Mouse (Mus musculus) adipocyte (in vitro differentiated cells): ENCODE measurements around the gene Parva.

ENCODE experiments used
- DNase-seq: peaks from one replicate; pipeline ENCODE4 v3.0.0-alpha.2; 2016; ENCODE audit warnings: low spot score

Gene Parva

DNA sequence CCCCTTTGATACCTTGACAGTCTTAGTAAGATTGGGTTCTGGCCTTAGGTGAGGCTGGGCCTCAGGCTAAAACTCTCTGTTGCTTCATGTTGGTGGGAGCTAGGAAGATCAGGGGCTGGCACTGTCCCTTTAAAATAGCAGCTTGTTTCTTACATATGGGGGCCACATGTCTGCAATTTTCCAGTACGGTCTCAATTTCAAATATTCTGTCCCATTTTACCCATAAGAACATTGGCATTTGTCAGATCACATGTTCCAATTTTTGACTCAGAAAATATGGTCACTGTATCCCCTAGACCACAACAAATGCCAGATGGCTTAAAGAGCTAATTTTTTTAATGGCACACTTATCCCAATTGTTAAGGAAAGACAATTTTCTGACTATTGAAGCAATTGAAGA, 85.6 kb downstream of the Parva start:
- DNase-seq = no peak

DNA sequence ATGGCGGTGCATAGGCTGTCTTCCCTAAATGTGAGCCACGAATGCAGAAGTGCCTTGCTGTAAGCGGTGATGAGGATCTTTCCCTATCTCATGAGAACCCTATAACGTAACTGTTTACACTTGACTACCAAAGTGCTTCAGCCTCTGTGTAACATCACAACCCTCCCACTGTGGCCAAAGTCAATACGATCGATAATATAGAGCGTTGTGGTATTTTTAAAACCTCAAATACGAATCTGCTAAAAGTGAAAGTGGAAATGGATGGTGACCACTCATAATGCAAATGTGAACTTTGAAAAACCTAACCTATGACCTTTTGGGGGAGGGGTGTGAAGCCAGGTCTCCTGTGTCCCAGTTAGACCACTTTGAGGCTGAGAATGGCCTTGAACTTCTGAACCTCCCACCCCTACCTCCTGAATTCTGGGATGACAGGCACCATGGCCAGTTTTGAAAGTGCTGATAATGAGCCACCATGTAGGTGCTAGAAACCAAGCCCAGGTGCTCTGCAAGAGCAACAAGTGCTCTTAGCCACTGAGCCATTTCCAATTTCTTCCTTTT, 87.4 kb downstream of the Parva start:
- no peak for DNase-seq

DNA sequence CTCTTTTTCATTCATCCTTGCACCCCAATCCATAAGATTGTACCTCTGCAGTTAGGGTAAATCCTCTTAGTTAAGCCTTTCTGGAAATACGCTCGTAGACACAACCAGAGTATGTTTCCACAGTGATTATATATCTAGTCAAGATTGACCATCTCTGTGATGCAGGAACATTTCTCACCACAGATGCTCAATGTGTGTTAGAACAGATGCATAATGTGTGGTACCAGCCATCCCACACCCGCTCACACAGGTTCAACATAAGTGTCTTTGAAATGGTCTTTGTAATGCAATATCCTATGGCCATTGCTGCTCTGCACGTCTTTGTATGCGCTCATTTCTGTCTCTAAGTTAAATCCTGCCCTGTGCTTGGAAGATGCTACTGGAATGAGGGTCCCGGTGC, 98.2 kb downstream of the Parva start:
- DNase-seq = no peak

DNA sequence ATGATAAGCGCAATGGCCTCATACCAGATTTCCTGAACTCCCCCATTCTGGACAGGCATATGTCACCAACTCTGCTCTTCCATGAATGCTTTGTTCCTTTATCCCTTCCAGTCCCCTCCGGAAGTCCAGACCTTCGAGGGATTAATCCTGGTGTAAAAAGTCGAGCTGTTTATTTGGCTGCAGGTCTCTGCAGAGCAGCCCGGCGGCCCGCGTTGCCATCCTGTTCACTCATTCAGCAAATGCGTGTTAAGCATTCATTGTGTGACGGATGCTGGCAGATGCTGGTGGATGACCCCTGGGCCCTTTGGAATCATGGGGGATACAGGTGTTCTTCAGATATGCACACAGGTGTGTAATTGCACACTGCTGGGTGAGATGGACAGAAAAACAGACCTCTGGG, 98.9 kb downstream of the Parva start:
- no peak for DNase-seq

DNA sequence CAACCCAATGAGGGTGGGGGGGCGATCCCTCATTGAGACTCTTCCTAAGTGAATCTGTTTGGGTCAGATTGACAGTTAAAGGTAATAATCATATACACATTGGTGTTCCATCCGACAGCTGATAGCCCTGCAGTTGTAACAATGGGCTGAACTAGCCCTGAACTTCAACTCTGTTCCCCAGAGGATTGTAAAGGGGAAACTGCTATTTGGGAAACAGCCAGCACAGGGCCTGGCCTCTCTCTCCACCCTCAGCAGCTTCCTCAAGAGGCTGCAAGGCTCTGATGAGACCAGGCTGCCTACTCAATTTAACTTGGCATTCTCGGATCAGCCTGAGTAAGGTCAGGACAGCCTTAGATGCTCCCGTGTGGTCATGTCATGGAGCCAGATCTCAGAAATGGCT, 99.9 kb downstream of the Parva start:
- DNase-seq = peak; percentile 63

DNA sequence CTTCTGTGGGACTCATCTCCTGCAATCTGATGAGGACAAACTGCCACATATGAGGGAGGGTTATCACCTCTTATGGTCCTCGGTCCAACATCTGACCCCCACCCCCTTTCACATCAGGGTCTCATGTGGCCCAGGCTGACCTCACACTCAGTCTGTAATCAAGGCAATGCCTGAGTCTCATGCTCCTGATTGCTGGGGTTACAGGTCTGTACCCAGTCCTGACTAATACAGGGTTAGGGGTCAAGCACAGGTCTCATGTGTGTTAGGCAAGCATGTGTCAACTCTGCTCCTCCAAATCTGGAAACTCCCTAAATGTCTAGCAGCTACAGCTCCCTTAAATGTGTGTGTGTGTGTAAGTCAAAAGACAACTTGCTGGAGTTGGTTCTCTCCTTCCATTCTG, 100.8 kb downstream of the Parva start:
- peak; percentile 45 for DNase-seq

DNA sequence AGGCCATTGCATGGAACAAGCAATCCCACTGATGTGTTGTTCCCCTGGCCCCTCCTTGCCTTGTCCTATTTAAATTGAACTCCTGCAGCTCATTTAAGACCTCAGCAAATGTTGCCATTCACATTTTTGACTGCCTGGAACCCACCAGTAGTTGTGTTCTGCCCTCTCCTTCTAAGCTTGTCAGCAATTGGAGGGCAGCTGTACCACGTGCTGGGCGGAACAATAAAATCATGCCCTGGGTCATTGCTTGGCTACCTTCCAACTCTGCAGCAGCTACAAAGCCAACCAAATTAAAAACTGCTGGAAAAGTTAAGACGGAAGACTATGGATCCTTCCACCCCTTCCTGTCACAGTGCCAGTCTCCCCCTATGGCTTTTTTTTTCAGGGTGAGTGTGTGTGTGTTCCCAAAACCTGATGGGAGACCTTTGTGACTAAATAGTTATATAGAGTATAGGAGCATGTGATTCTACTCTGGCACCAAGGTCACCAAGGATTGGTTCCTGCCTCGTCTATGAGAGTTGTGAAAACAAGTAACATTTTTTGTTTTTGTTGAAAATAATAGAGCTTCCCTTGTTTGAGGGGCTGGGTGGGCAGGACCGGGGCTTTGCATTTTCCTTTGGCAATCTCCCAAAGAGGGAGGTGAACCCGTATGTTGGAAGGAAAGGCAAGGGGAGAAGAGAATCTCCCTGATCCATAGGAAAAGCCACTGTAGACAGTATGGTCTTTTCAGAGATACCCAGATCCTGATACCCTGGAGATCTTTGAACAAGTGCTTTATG, 101.5 kb downstream of the Parva start:
- peak; percentile 54 for DNase-seq

DNA sequence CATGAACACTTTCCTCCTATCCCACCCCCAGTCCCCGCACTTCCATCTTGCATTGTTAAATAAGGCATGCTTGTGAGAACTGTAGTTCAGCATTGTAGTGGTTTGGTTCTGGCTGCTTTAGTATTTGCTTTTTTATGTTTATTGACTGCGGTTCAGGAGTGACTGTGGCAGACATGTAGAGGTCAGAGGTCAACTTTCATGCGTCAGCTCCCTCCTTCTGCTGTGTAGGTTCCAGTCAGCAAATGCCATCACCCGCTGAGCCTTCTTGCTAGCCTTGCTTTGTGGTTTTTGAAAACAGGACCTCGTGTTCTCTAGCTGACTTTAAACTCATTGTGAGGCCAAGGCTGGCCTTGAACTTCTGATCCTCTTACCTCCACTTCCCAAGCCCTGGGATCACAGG, 103.6 kb downstream of the Parva start:
- DNase-seq = no peak

DNA sequence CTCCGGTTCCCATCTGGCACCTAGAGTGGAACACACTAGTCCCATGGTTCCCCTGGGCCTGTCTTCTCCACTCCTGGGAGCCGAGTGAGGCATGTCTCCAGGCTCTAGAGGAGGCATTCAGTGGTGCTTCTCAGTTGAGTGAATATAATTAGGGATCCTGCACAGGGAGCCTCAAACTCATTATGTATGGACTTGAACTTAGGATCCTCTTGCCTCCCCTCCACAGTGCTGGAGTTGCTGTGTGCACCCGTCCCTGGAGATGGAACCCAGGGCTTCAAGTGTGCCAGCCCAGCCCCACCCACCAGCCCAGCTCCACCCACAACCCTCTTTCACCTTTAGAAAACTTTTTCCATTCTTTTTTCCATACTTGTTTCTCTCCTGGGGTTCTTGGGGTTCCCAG, 106.8 kb downstream of the Parva start:
- DNase-seq = no peak

DNA sequence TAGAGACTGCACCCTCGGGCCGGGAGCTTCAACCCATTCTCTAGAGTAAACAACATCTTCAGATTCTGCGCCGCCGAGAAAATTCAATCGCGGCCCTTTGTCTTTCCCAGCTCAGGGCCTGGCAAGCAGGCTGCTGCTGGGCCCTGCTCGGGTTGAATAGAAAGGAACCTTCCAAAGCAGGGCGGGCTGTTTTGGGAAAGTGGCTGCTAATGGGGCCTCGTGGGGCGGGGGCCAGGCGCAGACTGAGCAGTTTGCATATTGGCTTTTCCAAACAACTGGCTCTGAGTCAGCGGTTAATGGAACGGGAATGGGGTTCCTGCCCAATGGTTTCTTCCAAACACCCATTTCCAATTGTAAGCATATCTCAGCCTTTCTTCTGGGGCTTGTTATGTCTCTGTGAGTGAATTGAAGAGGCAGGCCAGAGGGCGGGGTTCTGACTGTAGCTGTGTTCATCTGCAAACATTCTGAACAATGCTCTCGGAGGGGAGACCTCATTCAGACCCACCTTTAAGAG, 108.2 kb downstream of the Parva start:
- DNase-seq = peak; percentile 18

DNA sequence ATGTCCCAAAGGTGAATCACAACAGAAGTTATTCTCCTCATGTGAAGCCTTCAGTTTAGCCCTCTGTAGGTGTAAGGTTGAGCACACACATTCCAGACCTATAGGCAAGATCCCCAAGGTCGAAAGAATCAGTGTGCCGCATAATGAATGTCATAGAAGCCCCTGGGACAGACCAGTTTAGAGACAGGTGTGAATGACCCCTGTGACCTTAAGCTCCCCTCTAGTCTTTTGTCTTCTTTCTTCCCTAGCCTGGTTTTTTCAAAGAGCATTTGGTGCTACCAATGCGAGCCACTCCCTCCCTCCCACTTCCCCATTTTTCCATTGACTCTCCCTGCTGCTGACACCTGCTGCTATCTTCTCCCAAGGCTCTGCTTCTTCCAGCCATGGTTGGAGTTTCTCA, 121.8 kb downstream of the Parva start:
- DNase-seq = no peak

DNA sequence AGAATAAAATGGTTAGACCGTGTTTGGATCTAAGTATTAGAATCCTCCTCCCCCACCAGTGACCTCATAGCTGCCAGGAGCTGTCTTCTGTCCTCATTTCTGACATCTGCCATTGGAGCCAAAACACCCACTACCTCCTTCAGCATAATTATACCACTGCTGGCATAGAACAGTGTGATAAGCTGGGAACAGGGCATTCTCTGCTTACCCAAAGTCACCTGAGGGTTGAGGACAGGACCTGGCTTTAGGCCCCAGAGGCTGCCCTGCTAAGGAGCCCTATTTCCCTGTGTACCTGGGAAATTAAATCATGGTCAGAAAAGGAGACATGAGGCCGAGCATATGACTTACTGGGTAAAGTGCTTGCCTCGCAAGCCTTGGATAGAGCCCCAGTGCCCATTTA, 134.2 kb downstream of the Parva start:
- no peak for DNase-seq

DNA sequence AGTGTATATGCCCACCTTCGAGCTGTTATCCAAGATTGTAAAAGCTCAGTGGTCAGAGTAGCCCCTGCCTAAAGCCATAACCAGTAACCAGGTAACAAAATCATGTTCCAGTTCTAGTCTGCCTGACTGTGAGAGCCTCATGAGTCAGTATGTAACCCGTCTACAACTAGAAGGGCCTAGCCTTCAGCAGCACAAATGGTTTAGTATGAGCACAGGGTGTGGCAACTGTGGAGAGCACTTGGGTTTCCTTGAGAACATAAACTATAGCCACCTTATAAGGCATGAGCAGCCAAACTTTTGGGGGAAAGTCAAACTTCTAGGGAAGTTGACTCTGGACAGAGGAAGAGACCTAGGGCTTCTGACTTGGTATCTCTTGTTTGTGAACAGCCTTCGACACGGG, 139.7 kb downstream of the Parva start:
- DNase-seq = no peak

DNA sequence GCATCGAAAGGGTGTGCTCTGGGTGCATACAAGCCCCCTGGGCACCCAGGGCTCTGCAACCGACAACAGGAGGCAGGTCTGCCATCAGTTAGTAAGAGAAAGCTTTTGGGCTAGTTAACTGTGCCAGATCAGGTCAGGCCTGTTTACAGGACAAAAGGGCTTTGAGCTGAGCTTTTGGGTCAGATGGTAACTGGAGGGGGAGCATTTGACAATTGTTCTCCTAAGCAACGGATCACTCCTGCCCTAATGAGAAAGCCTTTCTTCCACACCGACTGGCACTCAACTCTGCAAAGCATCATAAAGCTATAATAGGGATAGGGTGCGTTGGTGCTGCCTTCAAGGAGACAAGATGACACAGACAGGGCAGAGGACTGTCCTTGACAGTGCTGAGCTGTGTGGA, 141.7 kb downstream of the Parva start:
- DNase-seq = peak; percentile 38

DNA sequence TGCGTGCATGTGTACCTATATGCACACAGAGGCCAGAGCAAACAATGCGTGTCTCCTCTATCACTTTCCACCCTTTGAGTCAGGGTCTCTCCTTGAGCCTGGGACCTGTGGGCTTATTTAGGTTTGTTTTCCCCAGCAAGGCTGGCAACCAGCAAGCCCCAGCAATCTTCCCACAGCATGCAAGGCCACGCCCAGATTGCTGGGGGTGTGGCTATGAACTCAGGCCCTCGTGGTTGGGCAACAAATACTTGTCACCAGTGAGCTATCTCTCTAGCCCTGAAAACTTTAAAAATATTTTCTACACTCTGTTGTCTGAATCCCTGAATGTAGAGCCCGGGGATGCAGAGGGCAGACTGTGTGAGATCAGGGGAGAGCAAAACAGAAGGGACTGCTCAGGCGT, 154.3 kb downstream of the Parva start:
- peak; percentile 26 for DNase-seq

DNA sequence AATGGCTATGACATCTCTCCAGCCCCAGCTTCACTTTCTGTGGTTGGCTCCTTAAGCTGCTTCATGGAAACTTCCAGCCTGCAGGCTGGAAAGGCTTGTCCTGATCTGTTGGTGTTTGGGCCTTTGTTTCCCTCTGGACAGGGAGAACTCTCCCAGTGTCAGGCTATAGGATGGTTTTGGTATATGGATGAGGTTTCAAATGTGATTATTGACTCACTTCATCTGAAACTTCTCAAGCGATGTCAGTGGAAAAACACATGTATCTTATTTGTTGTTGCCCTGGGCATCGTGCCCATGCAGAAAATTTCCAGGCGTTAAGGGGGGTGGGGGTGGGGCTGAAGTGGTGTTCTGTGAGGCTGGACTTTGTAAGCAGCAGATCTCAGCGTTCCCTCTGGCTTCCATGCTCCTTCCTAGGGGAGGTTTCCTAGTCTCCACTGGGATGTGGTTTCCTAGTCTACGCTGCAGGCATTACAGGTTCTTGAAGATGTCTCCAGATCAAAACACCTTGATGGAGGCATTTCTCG, 155.6 kb downstream of the Parva start:
- peak; percentile 24 for DNase-seq

DNA sequence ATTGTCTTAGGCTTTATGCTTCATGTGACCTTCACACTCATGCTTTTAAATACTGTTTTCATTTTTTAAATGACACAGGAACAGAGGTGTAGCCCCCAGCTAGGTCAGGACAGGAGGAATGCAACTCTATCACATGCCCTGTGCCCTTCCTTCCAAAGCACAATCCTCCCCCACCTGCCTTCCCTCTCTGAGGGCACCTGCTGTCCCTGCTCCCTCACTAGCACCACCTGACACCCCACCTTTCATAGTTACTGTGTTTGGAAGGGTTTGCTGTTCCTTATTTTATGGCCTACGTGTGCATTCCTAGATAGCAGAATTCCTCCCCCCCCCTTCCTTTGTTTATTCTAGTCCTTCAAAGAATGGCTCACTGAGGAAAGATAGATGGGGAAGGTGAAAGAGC, 160.1 kb downstream of the Parva start:
- DNase-seq = no peak

DNA sequence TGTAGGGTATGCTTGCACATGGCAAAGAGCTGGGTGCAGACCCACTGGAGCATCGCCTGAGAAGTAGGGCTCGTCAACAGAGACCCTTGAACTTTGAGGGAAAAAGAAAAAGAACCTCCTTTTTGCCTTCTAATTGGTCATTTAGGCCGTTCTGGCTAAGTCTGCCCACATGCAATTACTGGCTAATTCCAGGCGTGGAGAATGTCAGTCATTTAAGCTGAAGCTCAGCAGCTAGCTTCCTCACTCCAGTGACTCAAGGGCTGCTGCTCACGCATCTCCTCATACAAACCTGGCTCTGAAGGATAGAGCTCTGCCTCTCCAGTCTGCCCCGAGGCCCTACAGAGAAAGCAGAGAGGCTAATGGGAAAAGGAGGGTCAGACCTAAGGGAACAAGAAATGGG, 162.2 kb downstream of the Parva start:
- DNase-seq = no peak

DNA sequence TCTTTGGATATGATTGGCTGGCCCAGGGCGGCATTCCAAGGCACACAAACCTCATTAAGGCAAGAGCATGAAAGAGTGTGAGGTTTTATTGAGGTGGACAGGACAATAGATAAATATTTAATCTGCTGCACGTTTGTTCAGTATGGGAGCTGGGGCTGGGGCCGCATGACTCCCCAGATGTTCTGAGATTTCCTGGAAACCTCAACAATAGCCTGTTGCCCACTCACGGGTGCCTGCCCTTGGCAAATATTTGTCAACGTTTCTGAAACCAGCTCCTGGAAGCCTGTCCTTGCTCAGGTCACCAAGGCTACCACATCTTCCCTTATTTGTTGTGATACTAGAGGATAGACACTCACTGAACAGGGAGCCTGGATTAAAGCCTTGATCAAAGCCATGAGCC, 166.3 kb downstream of the Parva start:
- DNase-seq = no peak

DNA sequence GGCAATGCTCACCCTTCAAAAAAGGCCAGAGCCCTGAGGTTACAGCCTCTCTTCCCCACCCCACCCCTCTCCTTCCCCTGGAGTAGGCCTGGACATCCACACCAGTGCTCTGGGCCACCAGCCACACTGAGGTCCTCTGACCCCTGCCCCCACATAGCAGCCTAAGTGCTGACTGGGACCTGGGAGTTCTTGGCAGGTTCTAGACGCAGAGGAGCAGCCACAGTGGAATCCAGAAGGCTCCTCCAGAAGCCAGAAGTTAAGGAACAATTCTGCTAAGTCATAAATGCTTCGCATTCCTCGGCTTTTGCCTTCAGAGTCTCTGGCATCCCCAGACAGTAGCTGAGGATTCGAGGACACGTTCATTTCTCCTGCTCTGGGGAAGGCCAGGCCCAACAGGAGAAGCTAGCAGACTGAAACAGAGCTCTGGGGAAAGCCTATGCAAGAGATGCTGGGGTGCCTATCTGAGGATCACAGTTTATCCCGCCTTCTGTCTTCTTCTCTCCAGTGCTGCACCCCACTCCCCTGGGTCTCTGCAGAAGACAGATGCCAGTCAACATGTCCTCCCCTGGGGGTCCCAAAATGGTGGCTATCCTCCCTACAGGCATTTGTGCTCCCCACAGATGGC, 168.0 kb downstream of the Parva start:
- peak; percentile 16 for DNase-seq

DNA sequence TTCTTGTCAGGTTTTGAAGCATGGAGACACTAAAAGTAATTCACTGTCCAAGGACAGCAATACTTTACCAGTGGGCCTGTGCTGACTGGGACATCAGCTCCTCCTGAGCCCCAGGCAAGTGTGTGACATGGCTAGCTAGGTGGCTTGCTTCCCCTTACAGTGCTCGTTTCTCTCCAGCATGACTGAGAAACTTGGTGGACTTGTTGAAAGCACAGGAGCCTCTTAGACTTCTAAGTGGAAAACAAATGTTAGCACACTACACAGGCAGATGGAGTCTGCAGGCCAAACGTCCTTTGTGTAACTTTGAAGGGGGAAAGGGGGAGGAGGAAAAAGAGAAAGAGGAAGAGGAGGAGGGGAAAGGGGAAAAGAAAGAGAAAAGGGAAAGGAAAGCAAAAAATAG, 172.3 kb downstream of the Parva start:
- DNase-seq = peak; percentile 11

DNA sequence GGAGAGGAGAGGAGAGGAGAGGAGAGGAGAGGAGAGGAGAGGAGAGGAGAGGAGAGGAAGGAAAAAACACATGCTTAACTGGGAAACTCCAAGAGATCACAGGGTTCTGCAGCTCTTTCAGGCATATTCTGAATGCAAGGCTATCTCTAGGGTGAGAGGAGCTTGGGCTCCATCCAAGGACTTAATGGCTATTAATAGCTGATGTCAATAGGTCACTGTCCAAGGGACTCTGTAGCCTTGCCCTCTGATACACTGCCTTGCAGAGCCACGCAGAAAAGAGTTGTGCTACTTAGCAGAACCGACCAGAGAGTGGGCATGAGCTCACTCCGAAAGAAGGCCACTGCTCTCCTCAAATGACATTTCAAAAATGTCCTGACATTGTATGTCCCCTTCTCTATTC, 172.9 kb downstream of the Parva start:
- peak; percentile 83 for DNase-seq

DNA sequence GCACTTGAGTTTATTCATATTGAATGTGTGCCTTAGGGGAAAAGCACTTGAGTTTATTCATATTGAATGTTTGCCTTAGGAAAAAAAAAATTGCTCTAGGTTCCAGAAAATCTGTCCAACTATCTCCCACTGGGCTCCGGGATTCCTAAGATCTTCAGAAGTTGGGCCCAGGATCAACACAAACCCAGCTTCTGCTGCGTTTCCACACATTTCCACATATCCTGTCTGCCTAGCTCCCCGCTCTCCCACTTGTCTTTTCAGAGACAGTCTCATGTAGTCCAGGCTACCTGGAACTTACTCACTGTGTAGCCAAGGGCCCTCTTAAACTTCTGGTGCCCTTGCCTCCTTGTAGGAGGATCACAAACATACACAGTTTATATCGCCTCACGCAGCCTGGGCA, 175.7 kb downstream of the Parva start:
- peak; percentile 58 for DNase-seq
